ENCODE assay signal across 8 mouse cellular contexts in genomic region chr7:66434453-66434935, GRCm38 (mm10). TPM values are rescaled to one million over a fixed set of nuclear protein-coding genes. Genes with fewer than 3 reads are reported as not detected.
A peak's percentile ranks its signal among the peaks of the same experiment; 100 is the strongest.
DNase-seq lines count a peak whose midpoint lies in the region; ATAC-seq lines count a peak whose summit lies in the region.

No protein-coding gene starts in this region.

- DNase-seq in CD4-positive, CD25-positive, alpha-beta regulatory T cell, adult 2 months (ENCODE audit: low read depth, low spot score) = peak; percentile 66
- DNase-seq in adrenal gland, adult 8-10 months = peak; percentile 20
- peak; percentile 42 for DNase-seq in embryo, embryonic 9.5 days (ENCODE audit: extremely low spot score)
- peak; percentile 79 for DNase-seq in heart, postnatal 4 days
- peak; percentile 52 for DNase-seq in layer of hippocampus, adult 9-11 months
- peak; percentile 57 to 74 for DNase-seq in lung, postnatal 4 days
- DNase-seq in right cerebral cortex, postnatal 36 days (ENCODE audit: low spot score in 2 of 2) = peak; percentile 24 to 40

- no peak for ATAC-seq in CD4-positive, CD25-positive, alpha-beta regulatory T cell, adult 4 months

RNA-seq across cellular contexts. Expression of gene Aldh1a3, which starts 7.2 kb away (rescaled TPM):
- under 1 TPM in 1 of 2 experiments, not detected in 1; 0.50 TPM for polyA plus RNA-seq in CD4-positive, CD25-positive, alpha-beta regulatory T cell, adult 4 months (2017; shearing (Covaris generic))
- total RNA-seq in adrenal gland, adult 8-10 months (2022) = 10 to 100 TPM; 17.9 to 26.2 (median 22.4) TPM
- 1 to 10 TPM; 1.8 to 1.9 TPM for total RNA-seq in heart, postnatal 4 days (2021)

RNA-seq across cellular contexts. Expression of gene Lrrk1, which starts 46.3 kb away (rescaled TPM):
- 1 to 10 TPM; 2.3 to 5.7 TPM for polyA plus RNA-seq in CD4-positive, CD25-positive, alpha-beta regulatory T cell, adult 4 months (2017; shearing (Covaris generic))
- total RNA-seq in adrenal gland, adult 8-10 months (2022) = 10 to 100 TPM; 15.9 to 27.3 (median 21.8) TPM
- total RNA-seq in heart, postnatal 4 days (2021) = 10 to 100 TPM; 11.9 to 14.0 TPM

Comparison
In these comparisons a context has a peak if more than half of its experiments do, and no peak if none do; other contexts are left out.
1. DNase-seq: peak in every context shown above with its lines; median percentile 79 in heart, postnatal 4 days; 66 in CD4-positive, CD25-positive, alpha-beta regulatory T cell, adult 2 months; 66 in lung, postnatal 4 days; 52 in layer of hippocampus, adult 9-11 months; 42 in embryo, embryonic 9.5 days; 32 in right cerebral cortex, postnatal 36 days; 20 in adrenal gland, adult 8-10 months.
2. RNA of gene Aldh1a3, which starts 7.2 kb away (total RNA-seq): 17.9 to 26.2 TPM in adrenal gland, adult 8-10 months; 1.8 to 1.9 TPM in heart, postnatal 4 days; every median in the first group is over 4 times any median in the second.